Mouse (Mus musculus) hindbrain, embryonic 14.5 days (tissue): ENCODE measurements around the gene Phkg2. TPM values are rescaled to one million over a fixed set of nuclear protein-coding genes. Genes with fewer than 3 reads are reported as not detected.

ENCODE experiments used
- ATAC-seq: fragments of 200-750 bp; cut with Nextera tagmentation; 2 replicates; pipeline ENCODE4 v1.8.0; 2017; ENCODE audit warnings: moderate number of reproducible peaks, mild to moderate bottlenecking, moderate TSS enrichment, moderate library complexity; ENCODE audit not compliant: low FRiP score
- DNase-seq: peaks from one replicate; pipeline ENCODE4 v3.0.0-alpha.2; 2015; ENCODE audit warnings: low spot score
- H3K27ac ChIP-seq: fragments of 300-500 bp; sonication (generic); 2 replicates; pipeline ENCODE4 v1.5.1; 2014; ENCODE audit warnings: mild to moderate bottlenecking, moderate library complexity
- H3K27me3 ChIP-seq: fragments of 300-500 bp; sonication (generic); 2 replicates; pipeline ENCODE4 v1.6.1; 2014; ENCODE audit warnings: mild to moderate bottlenecking, low read length, mixed read lengths; ENCODE audit not compliant: control insufficient read depth, insufficient read depth
- H3K36me3 ChIP-seq: fragments of 300-500 bp; sonication (generic); replicated peaks from 2 replicates; pipeline ENCODE4 v1.6.1; 2014; ENCODE audit not compliant: control insufficient read depth, insufficient read depth
- H3K4me1 ChIP-seq: fragments of 300-500 bp; sonication (generic); replicated peaks from 2 replicates; pipeline ENCODE4 v1.6.1; 2014; ENCODE audit warnings: antibody characterized with exemption, low read length, mixed read lengths; ENCODE audit not compliant: control insufficient read depth, insufficient read depth
- H3K4me2 ChIP-seq: fragments of 300-500 bp; sonication (generic); replicated peaks from 2 replicates; pipeline ENCODE4 v1.6.1; 2014; ENCODE audit warnings: mild to moderate bottlenecking, moderate library complexity
- H3K4me3 ChIP-seq: fragments of 300-500 bp; sonication (generic); replicated peaks from 2 replicates; pipeline ENCODE4 v1.5.1; 2014; ENCODE audit warnings: mild to moderate bottlenecking, low read length
- H3K9ac ChIP-seq: fragments of 300-500 bp; sonication (generic); 2 replicates; pipeline ENCODE4 v1.6.1; 2014
- H3K9me3 ChIP-seq: fragments of 300-500 bp; sonication (generic); 2 replicates; pipeline ENCODE4 v1.6.1; 2016; ENCODE audit warnings: low read length; ENCODE audit not compliant: control insufficient read depth
- WGBS: fragments of 180-500 bp; shearing (Covaris S2); extraction: QIAGEN DNeasy Blood & Tissue Kit; methylation state at CpG from one replicate; pipeline ENCODE4 v1.1.7; 2014; 5-methylcytosine and 5-hydroxymethylcytosine counted together
- polyA plus RNA-seq: library from polyadenylated mRNA; unstranded; fragments of >200 nt; fragmentation: Nextera tagmentation; extraction: Ambion mirVana; gene quantifications from 2 replicates; pipeline ENCODE4 v1.2.1, GENCODE M21; 2014

Gene Phkg2
- polyA plus RNA-seq, 1 experiment from 2014 or later: 53.5 TPM

GRCm38 (mm10) chr7:127583260-127583659 lies 10.1 kb downstream of the Phkg2 start:
- Histone ChIP-seq H3K4me2 (no peak overlapping the region), H3K27ac (no peak overlapping the region), H3K9ac (no peak overlapping the region), H3K27me3 (no peaks in the 10 kb centered on the region), H3K4me3 (no peak overlapping the region), H3K9me3 (no peaks in the 10 kb centered on the region), H3K4me1 (peaks cover 7% of the 10 kb centered on the region; the same call in 1 of the 2 replicates), H3K36me3 (peaks cover 58% of the 10 kb centered on the region)
- ATAC-seq (no peak), DNase-seq (no peak)
- WGBS: 93% methylated on average over 6 of the region's 6 CpGs

- DNase-seq (no peak), ATAC-seq (no peak)
- Histone ChIP-seq H3K9ac (no peak overlapping the region), H3K27me3 (no peaks in the 10 kb centered on the region), H3K4me1 (peaks cover 16% of the 10 kb centered on the region), H3K36me3 (peaks cover 49% of the 10 kb centered on the region), H3K9me3 (no peaks in the 10 kb centered on the region), H3K27ac (no peak overlapping the region), H3K4me2 (no peak overlapping the region), H3K4me3 (no peak overlapping the region)
- 87% methylated on average over 7 of the region's 7 CpGs for WGBS
Measured at GRCm38 (mm10) chr7:127585031-127585430, 11.9 kb downstream of the Phkg2 start.

- Histone ChIP-seq H3K4me2 (no peak overlapping the region), H3K27ac (no peak overlapping the region), H3K4me1 (peaks cover 16% of the 10 kb centered on the region), H3K9me3 (no peaks in the 10 kb centered on the region), H3K9ac (no peak overlapping the region), H3K27me3 (no peaks in the 10 kb centered on the region), H3K4me3 (no peak overlapping the region), H3K36me3 (peaks cover 50% of the 10 kb centered on the region)
- ATAC-seq (no peak), DNase-seq (no peak)
- WGBS: 91% methylated on average over 6 of the region's 6 CpGs
Measured at GRCm38 (mm10) chr7:127586149-127586548, 13.0 kb downstream of the Phkg2 start.

GRCm38 (mm10) chr7:127587196-127587595 lies 14.1 kb downstream of the Phkg2 start:
- H3K36me3 ChIP-seq: peaks cover 51% of the 10 kb centered on the region

GRCm38 (mm10) chr7:127588011-127588871 lies 15.1 kb downstream of the Phkg2 start, which contains the start of the genes Ccdc189 and Rnf40:
Gene Ccdc189 (minus strand): TSS chr7:127588595.
Gene Rnf40 (plus strand): TSS chr7:127588767.
- H3K9ac ChIP-seq: peak within 1 kb of the TSS; percentile 80
- peaks cover 16% of the 10 kb centered on the region for H3K4me1 ChIP-seq
- peak within 1 kb of the TSS; percentile 80 for H3K27ac ChIP-seq
- peaks cover 51% of the 10 kb centered on the region for H3K36me3 ChIP-seq
- under 1% methylated on average over 50 of the region's 50 CpGs for WGBS
- no peaks in the 10 kb centered on the region for H3K27me3 ChIP-seq
- H3K4me2 ChIP-seq: peak within 1 kb of the TSS; percentile 69
- DNase-seq (peak; percentile 93), ATAC-seq (peak; percentile 97)
- peak within 1 kb of the TSS; percentile 93 for H3K4me3 ChIP-seq
- H3K9me3 ChIP-seq: no peaks in the 10 kb centered on the region

More at GRCm38 (mm10) chr7:127587196-127587595, 14.1 kb downstream of the Phkg2 start:
- H3K4me1 ChIP-seq: peaks cover 16% of the 10 kb centered on the region
- no peak for ATAC-seq
- 79% methylated on average over 5 of the region's 5 CpGs for WGBS
- H3K4me3 ChIP-seq: peak overlapping the region; percentile 93; the same call in 1 of the 2 replicates
- no peak for DNase-seq
- no peaks in the 10 kb centered on the region for H3K9me3 ChIP-seq
- H3K27me3 ChIP-seq: no peaks in the 10 kb centered on the region
- H3K27ac ChIP-seq: peak overlapping the region; percentile 80; the same call in 1 of the 2 replicates
- H3K4me2 ChIP-seq: peak overlapping the region; percentile 69
- H3K9ac ChIP-seq: peak overlapping the region; percentile 41

GRCm38 (mm10) chr7:127588901-127589300 lies 15.8 kb downstream of the Phkg2 start:
- H3K27ac ChIP-seq: peak overlapping the region; percentile 80
- H3K9me3 ChIP-seq: no peaks in the 10 kb centered on the region
- 6% methylated on average over 29 of the region's 29 CpGs for WGBS
- peak overlapping the region; percentile 80 for H3K9ac ChIP-seq
- H3K4me1 ChIP-seq: peaks cover 16% of the 10 kb centered on the region
- ATAC-seq (no peak), DNase-seq (no peak)
- no peaks in the 10 kb centered on the region for H3K27me3 ChIP-seq
- H3K36me3 ChIP-seq: peaks cover 51% of the 10 kb centered on the region
- peak overlapping the region; percentile 69 for H3K4me2 ChIP-seq
- peak overlapping the region; percentile 93 for H3K4me3 ChIP-seq

GRCm38 (mm10) chr7:127589637-127590036 lies 16.5 kb downstream of the Phkg2 start:
- H3K27me3 ChIP-seq: no peaks in the 10 kb centered on the region
- DNase-seq (no peak), ATAC-seq (no peak)
- peak overlapping the region; percentile 93 for H3K4me3 ChIP-seq
- peaks cover 53% of the 10 kb centered on the region for H3K36me3 ChIP-seq
- WGBS: 93% methylated on average over 9 of the region's 9 CpGs
- no peak overlapping the region for H3K9ac ChIP-seq
- no peak overlapping the region for H3K27ac ChIP-seq
- peak overlapping the region; percentile 69 for H3K4me2 ChIP-seq
- no peaks in the 10 kb centered on the region for H3K9me3 ChIP-seq
- H3K4me1 ChIP-seq: peaks cover 16% of the 10 kb centered on the region

- Histone ChIP-seq H3K36me3 (peaks cover 68% of the 10 kb centered on the region), H3K4me1 (peaks cover 16% of the 10 kb centered on the region), H3K27ac (no peak overlapping the region), H3K4me2 (no peak overlapping the region), H3K27me3 (no peaks in the 10 kb centered on the region), H3K9ac (no peak overlapping the region), H3K4me3 (no peak overlapping the region), H3K9me3 (no peaks in the 10 kb centered on the region)
- DNase-seq (no peak), ATAC-seq (no peak)
- 94% methylated on average over 10 of the region's 10 CpGs for WGBS
Measured at GRCm38 (mm10) chr7:127591108-127591507, 18.0 kb downstream of the Phkg2 start.

- DNase-seq: no peak
- Histone ChIP-seq H3K36me3 (peaks cover 83% of the 10 kb centered on the region), H3K4me1 (peaks cover 11% of the 10 kb centered on the region)
Measured at GRCm38 (mm10) chr7:127592575-127592974, 19.4 kb downstream of the Phkg2 start.

More at GRCm38 (mm10) chr7:127592575-127592974, 19.4 kb downstream of the Phkg2 start:
- WGBS: 93% methylated on average over 14 of the region's 14 CpGs
- Histone ChIP-seq H3K9ac (no peak overlapping the region), H3K4me3 (no peak overlapping the region), H3K9me3 (no peaks in the 10 kb centered on the region), H3K27ac (no peak overlapping the region), H3K4me2 (no peak overlapping the region), H3K27me3 (no peaks in the 10 kb centered on the region)
- no peak for ATAC-seq
